Mouse (Mus musculus): Measurements from ENCODE around the gene Creb3. TPM values are rescaled to one million over a fixed set of nuclear protein-coding genes. Genes with fewer than 3 reads are reported as not detected.
"Not testable (repeated sequence)": the region's sequence is repeated elsewhere in the genome, so short reads cannot be mapped to it uniquely, and the experiment has no call there.

Creb3 gene
- polyA plus RNA-seq, 1 experiment from 2014 or later = 44.5 TPM

DNA sequence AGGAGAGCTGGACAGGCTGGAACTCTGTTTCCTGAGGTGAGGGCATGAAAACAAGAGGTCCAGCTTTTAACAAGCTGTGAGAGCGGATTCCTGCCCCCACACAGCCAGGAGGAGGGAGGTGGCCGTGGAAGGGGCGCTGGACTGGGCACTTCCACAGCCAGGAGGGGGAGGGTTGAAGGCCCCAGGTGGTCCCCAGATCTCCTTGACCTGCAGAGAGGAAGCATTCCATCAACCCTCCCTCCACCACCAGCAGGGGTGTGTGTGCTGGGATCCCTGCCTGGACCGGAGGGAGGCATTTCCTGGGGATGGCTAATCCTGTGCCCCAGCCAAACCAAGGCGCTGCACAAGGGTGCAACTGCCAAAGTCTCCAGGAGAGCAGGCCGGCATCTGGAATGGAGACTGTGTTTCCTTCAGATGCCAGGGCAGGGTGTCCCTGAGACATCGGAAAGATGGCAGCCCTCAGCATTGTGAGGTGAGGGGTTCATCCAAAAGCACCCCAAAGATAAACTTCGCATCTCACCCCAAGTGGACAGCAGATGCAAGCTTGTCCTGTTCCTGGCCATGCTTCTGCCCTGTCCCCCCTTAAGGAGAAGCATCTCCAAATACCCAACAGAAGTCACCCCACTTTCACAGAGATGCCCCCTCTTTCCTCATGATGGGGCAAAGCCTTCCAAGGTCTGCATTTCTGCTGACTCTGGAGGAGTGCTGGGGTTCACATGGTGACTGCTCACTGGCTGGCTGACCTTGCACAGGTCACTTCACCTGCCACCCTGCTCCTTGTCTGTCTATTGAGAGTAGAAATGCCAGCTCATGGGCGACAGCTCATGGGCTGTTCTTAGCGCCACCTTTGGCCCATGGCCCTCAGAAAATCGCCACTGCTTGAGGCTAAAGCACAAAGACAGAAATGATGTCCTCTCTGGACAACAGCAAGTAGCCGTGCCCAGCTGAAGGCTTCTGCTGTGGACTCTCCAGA is 22.6 kb downstream of the Creb3 start, which contains the start of gene Msmp:
Msmp (minus strand) TSS at position 51 of the 973 bp plus-strand sequence.
- peaks cover 49% of the 10 kb centered on the region for H3K36me3 ChIP-seq
- no peak within 1 kb of the TSS for H3K9ac ChIP-seq (replicated peaks)
- H3K9me3 ChIP-seq = no peaks in the 10 kb centered on the region
- no peak within 1 kb of the TSS for H3K4me2 ChIP-seq
- H3K4me1 ChIP-seq (replicated peaks) = peaks cover 10% of the 10 kb centered on the region
- no peaks in the 10 kb centered on the region for H3K27me3 ChIP-seq
- ATAC-seq (ENCODE audit: insufficient number of reproducible peaks, insufficient read depth, low FRiP score, low TSS enrichment, low read depth) = no peak
- WGBS = 68% methylated on average over 12 of the region's 12 CpGs
- no peak within 1 kb of the TSS for H3K4me3 ChIP-seq (replicated peaks)
- H3K27ac ChIP-seq = no peak within 1 kb of the TSS; the same call in 1 of the 2 replicates

DNA sequence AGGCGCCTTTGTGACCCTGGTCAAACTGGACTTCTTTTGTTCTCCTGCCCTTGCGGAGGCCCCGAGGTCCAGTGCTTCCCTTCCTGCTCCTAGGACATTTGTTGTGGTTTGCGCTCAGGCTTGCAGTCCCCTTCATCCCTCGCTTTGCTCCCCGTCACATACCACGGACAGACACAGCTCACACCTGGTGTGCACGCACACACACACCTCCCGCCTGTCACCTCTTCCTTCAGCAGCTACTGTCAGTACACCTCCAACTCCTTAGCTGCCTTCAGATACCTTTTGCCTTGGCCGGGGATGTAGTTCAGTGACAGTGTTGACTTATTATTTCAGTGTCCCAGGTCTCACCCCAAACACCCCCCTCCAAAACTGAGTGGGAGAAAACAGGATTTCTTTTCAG is 23.6 kb downstream of the Creb3 start:
- ATAC-seq (ENCODE audit: insufficient number of reproducible peaks, insufficient read depth, low FRiP score, low TSS enrichment, low read depth) = no peak
- no peaks in the 10 kb centered on the region for H3K27me3 ChIP-seq
- peaks cover 42% of the 10 kb centered on the region for H3K36me3 ChIP-seq
- H3K4me1 ChIP-seq (replicated peaks) = peaks cover 6% of the 10 kb centered on the region; the same call in 1 of the 2 replicates
- no peak overlapping the region for H3K27ac ChIP-seq
- H3K9ac ChIP-seq (replicated peaks) = no peak overlapping the region
- no peak overlapping the region for H3K4me2 ChIP-seq
- H3K4me3 ChIP-seq (replicated peaks) = no peak overlapping the region
- no peaks in the 10 kb centered on the region for H3K9me3 ChIP-seq
- 68% methylated on average over 10 of the region's 10 CpGs for WGBS

DNA sequence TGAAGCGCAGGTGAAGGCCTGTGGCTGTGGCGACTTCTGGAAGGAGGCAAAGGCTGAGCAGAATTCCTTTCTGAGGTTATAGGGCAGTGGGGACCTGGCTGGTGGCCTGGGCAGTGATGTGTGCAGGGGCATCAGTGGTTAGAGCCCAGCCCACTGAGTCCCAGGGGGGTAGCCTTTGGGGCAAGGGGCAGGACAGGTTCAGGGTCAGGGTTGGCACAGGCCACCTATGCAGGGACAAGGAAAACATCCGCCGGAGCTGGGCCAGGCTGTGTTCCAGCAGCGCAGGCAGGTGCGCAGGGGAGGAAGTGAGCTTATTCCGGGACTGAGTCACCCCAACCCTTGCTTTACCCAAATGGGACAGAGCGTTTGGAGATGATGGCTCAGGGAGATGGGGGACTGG is 24.3 kb downstream of the Creb3 start:
- 74% methylated on average over 8 of the region's 8 CpGs for WGBS
- no peak for ATAC-seq (ENCODE audit: insufficient number of reproducible peaks, insufficient read depth, low FRiP score, low TSS enrichment, low read depth)
- H3K4me1 ChIP-seq (replicated peaks) = peaks cover 6% of the 10 kb centered on the region; the same call in 1 of the 2 replicates
- H3K4me2 ChIP-seq = no peak overlapping the region
- no peak overlapping the region for H3K27ac ChIP-seq
- H3K36me3 ChIP-seq = peaks cover 34% of the 10 kb centered on the region
- H3K4me3 ChIP-seq (replicated peaks) = no peak overlapping the region
- no peaks in the 10 kb centered on the region for H3K27me3 ChIP-seq
- H3K9ac ChIP-seq (replicated peaks) = no peak overlapping the region
- no peaks in the 10 kb centered on the region for H3K9me3 ChIP-seq

DNA sequence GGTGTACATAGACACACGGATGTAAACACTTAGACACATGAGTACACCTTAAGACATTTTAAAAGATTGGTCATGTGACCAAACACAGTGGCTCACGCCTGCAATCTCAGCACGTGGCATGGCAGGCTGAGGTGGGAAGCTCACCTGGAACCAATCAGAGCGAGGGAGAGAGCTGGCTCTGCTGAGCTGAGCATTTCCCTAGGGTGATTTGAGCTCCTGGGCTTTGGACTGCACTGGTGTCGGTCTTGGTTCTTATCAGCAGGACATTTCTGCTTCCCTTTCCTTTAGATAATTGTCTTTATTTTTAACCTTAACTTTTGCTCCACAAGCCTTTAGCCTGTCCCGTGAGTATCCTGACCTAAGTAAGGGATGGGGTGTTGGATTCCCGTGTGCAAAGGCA is 25.5 kb downstream of the Creb3 start:
- H3K36me3 ChIP-seq = peaks cover 22% of the 10 kb centered on the region
- WGBS = 44% methylated on average over 7 of the region's 7 CpGs
- H3K9me3 ChIP-seq = no peaks in the 10 kb centered on the region
- no peak overlapping the region for H3K27ac ChIP-seq
- no peaks in the 10 kb centered on the region for H3K27me3 ChIP-seq
- no peak overlapping the region for H3K4me2 ChIP-seq
- peaks cover 6% of the 10 kb centered on the region; the same call in 1 of the 2 replicates for H3K4me1 ChIP-seq (replicated peaks)
- H3K9ac ChIP-seq (replicated peaks) = no peak overlapping the region
- ATAC-seq (ENCODE audit: insufficient number of reproducible peaks, insufficient read depth, low FRiP score, low TSS enrichment, low read depth) = no peak
- H3K4me3 ChIP-seq (replicated peaks) = no peak overlapping the region

DNA sequence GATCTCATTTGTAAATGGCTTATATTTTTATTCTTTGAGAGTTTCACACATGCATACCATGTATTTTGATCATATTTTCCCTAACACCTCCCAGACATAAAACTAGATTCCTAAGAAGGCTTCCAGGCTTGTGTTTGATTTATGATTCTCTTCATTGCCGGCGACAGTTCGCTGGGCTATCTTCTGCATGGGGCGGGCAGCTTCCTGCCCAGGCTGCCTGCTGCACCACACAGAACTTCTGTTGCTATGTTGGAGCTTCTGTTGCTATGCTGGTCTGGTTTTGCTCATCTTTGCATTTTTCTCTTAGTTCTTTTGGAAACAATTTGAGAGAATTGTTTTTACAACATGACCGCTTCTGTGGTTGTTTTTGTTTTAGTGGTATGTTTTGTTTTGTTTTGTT is 29.4 kb downstream of the Creb3 start:
- H3K27me3 ChIP-seq = no peaks in the 10 kb centered on the region
- no peak for ATAC-seq (ENCODE audit: insufficient number of reproducible peaks, insufficient read depth, low FRiP score, low TSS enrichment, low read depth)
- 75% methylated on average over 5 of the region's 5 CpGs for WGBS

DNA sequence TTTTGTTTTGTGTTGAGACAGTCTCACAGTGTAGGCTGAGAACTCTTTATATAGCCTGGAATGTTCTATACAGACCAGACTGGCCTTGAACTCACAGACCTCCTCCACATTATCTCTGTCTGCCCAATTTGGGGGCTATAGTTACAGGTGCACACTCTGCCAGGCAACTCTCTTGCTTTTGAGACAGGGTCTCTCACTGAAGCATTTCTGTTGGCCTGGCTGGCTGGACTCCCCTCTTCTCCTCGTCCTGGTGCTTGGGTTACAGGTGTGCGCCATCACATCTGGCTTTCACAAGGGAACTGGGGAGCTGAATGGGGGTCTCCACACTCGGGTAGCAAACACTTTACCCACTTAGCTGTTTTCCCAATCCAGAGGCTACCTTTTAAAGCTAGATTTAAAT is 29.8 kb downstream of the Creb3 start:
- Histone ChIP-seq H3K9ac (replicated peaks) (no peak overlapping the region), H3K4me2 (no peak overlapping the region), H3K27ac (no peak overlapping the region), H3K4me3 (replicated peaks) (no peak overlapping the region), H3K9me3 (no peaks in the 10 kb centered on the region), H3K27me3 (no peaks in the 10 kb centered on the region), H3K4me1 (replicated peaks) (peaks cover 12% of the 10 kb centered on the region; the same call in 1 of the 2 replicates), H3K36me3 (no peaks in the 10 kb centered on the region)
- no peak for ATAC-seq (ENCODE audit: insufficient number of reproducible peaks, insufficient read depth, low FRiP score, low TSS enrichment, low read depth)
- 57% methylated on average over 3 of the region's 3 CpGs for WGBS

More for the DNA sequence above, 29.4 kb downstream of the Creb3 start:
- Histone ChIP-seq H3K9me3 (no peaks in the 10 kb centered on the region), H3K4me3 (replicated peaks) (no peak overlapping the region), H3K36me3 (no peaks in the 10 kb centered on the region), H3K4me2 (no peak overlapping the region), H3K9ac (replicated peaks) (no peak overlapping the region), H3K27ac (no peak overlapping the region), H3K4me1 (replicated peaks) (peaks cover 12% of the 10 kb centered on the region; the same call in 1 of the 2 replicates)

DNA sequence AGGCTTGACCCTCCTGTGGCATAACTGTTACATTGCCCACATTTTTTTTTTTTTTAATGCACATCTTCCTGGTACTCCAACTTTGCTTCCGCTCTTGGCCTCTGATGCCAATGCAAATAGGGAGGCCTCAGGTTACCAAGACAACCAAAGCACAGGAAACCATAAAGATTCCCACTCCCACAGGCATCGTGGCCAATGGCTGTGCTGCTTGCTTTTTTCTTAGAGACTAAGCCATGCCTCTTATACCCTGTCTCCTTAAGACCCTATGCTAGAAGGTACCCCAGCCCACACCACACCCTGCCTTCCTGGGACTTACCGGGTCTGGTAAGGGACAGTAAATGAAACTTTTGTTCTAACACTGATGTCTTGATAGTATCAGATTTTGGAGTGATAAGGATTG is 31.3 kb downstream of the Creb3 start:
- Histone ChIP-seq H3K27ac (no peak overlapping the region), H3K9me3 (no peaks in the 10 kb centered on the region), H3K27me3 (no peaks in the 10 kb centered on the region), H3K4me3 (replicated peaks) (no peak overlapping the region), H3K9ac (replicated peaks) (no peak overlapping the region), H3K4me1 (replicated peaks) (peaks cover 6% of the 10 kb centered on the region; the same call in 1 of the 2 replicates), H3K4me2 (no peak overlapping the region), H3K36me3 (no peaks in the 10 kb centered on the region)
- WGBS = 54% methylated on average over 3 of the region's 3 CpGs
- no peak for ATAC-seq (ENCODE audit: insufficient number of reproducible peaks, insufficient read depth, low FRiP score, low TSS enrichment, low read depth)

DNA sequence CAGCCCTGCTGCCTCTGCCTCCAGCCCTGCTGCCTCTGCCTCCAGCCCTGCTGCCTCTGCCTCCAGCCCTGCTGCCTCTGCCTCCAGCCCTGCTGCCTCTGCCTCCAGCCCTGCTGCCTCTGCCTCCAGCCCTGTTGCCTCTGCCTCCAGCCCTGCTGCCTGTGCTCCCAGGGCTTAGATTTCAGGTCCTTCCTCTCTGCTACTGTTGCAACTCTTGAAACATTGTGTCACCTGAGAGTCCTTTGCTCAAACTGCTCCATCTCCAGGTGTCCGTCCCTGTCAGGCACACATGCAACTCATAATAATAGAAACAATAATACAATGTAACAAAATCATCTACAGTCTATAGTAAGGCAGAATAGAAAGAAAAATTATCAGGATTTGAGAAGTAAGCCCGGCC is 34.5 kb downstream of the Creb3 start:
- H3K36me3 ChIP-seq; H3K4me3 ChIP-seq (replicated peaks); H3K9ac ChIP-seq (replicated peaks); H3K27ac ChIP-seq; H3K4me1 ChIP-seq (replicated peaks); ATAC-seq (ENCODE audit: insufficient number of reproducible peaks, insufficient read depth, low FRiP score, low TSS enrichment, low read depth); H3K4me2 ChIP-seq; H3K27me3 ChIP-seq; H3K9me3 ChIP-seq: not testable (repeated sequence)
- 81% methylated on average over 2 of the region's 2 CpGs for WGBS

DNA sequence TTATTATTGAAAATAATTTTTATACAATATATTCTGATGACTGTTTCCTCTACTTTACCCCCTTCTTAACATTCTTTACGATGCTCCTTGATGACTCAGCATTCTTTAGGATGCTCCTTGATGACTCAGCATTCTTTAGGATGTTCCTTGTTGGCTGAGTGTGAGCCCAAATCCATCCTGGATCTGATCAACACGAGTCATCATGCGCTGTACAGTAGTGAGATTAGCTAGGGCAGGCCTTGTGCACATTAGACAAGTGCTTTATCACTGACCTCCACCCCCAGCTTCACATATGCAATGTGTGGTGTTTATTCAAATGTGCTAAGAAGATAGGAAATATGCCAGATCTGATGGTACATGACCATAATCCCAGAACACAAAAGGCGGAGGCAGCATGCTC is 36.1 kb downstream of the Creb3 start:
- Histone ChIP-seq H3K4me2 (no peak overlapping the region), H3K9ac (replicated peaks) (no peak overlapping the region), H3K4me3 (replicated peaks) (no peak overlapping the region), H3K36me3 (no peaks in the 10 kb centered on the region), H3K27me3 (no peaks in the 10 kb centered on the region), H3K27ac (no peak overlapping the region), H3K9me3 (no peaks in the 10 kb centered on the region), H3K4me1 (replicated peaks) (peaks cover 4% of the 10 kb centered on the region; the same call in 1 of the 2 replicates)
- ATAC-seq (ENCODE audit: insufficient number of reproducible peaks, insufficient read depth, low FRiP score, low TSS enrichment, low read depth) = no peak
- WGBS = 87% methylated on average over 4 of the region's 4 CpGs

DNA sequence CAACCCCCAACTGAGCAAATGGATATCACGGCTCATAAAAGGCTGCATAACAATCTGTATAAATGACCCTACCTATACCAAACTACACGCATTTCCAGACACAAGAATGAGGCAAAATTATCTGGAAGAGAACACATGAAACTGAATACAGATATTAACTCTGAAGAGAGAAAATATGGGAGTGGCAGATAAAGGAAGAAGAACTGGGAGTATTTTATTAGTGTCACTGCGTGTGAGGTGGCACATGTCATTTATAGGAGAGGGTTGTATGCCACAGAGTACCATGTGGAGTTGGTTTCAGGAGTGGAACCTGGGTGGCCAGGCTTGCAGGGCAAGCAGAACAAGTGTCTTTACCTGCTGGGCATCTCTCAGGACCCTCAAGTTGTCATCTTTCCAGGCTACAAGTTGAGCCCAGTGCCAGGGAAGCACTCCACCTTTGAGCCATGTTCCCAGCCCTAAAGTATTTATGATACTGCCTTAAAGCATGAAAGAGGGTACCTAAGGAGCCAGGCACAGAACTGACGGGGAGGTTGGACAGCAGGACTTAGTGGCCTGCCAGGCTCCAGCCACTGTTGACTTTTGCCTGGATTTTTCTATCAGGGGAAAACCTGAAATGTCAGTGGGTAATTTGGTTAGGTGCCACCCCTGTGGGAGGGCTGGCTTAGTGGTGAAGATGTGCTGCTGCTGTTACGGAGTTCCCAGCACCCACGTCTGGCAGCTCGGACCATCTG is 36.7 kb downstream of the Creb3 start:
- Histone ChIP-seq H3K4me2 (no peak overlapping the region), H3K4me3 (replicated peaks) (no peak overlapping the region), H3K36me3 (no peaks in the 10 kb centered on the region), H3K27ac (no peak overlapping the region), H3K4me1 (replicated peaks) (no peaks in the 10 kb centered on the region; the same call in 1 of the 2 replicates), H3K27me3 (no peaks in the 10 kb centered on the region), H3K9ac (replicated peaks) (no peak overlapping the region), H3K9me3 (no peaks in the 10 kb centered on the region)
- WGBS = 79% methylated on average over 7 of the region's 7 CpGs
- ATAC-seq (ENCODE audit: insufficient number of reproducible peaks, insufficient read depth, low FRiP score, low TSS enrichment, low read depth) = no peak

DNA sequence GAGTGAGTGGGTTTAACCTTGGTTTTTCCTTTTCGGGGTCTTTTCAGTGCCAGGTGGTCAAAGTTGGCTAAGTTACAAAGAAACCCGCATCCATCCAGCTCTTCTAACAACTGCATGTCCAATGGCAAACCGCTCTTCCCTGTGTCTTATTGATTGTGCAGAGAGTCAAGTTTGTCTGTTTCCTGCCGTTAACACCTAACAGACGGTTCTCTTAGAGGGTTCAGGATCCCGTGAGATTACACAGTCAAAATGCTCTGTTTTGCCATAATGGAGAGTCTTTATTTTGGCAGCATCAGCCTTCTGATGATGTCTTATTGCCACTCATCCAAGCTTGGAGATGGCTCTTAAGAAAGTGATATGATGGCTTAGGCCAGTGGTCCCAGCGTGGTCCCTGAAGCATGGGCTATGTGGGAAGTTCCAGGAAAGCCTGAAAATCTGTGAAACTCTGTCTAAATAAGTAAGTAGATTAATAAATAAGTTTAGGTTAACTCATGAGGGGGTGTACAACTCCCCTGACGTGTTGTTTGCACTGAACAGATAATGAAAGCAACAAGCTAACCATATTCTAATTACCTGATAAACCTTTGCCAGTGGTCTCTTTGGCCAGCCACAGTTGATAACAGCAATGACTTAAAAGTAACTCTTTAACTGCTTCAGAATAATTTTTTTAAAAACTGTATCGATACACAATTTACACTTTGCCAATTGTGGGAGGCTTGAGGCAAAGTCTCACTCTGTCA is 38.2 kb downstream of the Creb3 start:
- Histone ChIP-seq H3K4me2 (no peak overlapping the region), H3K9ac (replicated peaks) (no peak overlapping the region), H3K4me1 (replicated peaks) (no peaks in the 10 kb centered on the region), H3K4me3 (replicated peaks) (no peak overlapping the region), H3K36me3 (no peaks in the 10 kb centered on the region), H3K9me3 (no peaks in the 10 kb centered on the region), H3K27ac (no peak overlapping the region), H3K27me3 (no peaks in the 10 kb centered on the region)
- no peak for ATAC-seq (ENCODE audit: insufficient number of reproducible peaks, insufficient read depth, low FRiP score, low TSS enrichment, low read depth)
- WGBS = 80% methylated on average over 9 of the region's 9 CpGs
